Mouse (Mus musculus): ENCODE results near the gene Gm3448.

DNA sequence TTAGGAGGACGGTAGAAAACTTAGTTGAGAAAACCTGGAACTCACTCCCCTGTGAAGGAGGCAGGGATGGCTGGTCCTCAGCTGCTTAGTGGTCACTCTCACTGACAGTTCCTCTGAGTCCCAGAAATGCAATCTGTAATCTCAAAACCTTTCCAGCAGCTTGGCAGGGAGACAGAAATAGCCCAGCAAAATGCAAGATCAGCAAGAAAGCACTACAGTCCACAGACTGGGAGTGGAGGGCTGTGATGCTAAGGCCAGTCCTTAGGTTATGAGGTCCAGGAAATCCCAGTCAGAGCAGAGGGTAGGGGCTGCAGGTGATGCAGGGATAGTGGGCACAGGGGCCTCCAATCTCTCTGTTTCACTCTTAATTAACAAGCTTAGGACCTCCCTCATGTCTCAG is 25.6 kb upstream of the Gm3448 start:
- TF ChIP-seq CTCF (IDR thresholded peaks at IDR 0.05; ENCODE audit: insufficient read depth, low read length) (no peak), POLR2A (IDR thresholded peaks at IDR 0.05; ENCODE audit: borderline replicate concordance, extremely low read depth, low read depth, low read length) (no peak)

Measured in lung, adult 2 months (tissue).